Mouse (Mus musculus): ENCODE measurements around the gene Fam43a.
A peak's percentile ranks its signal among the peaks of the same experiment; 100 is the strongest.

GRCm38 (mm10) chr16:30601046-30601832, 1.7 kb downstream of the Fam43a start:
- TF ChIP-seq EP300 (optimal IDR thresholded peaks at IDR 0.05) (no peak), CTCF (IDR thresholded peaks at IDR 0.05; ENCODE audit: low read depth) (peak; percentile 71)

Measured in stomach, postnatal 0 days (tissue).